Mouse (Mus musculus): Measurements from ENCODE around the gene Calm1.

GRCm38 (mm10) chr12:100241911-100242796 is 42.9 kb downstream of the Calm1 start:
- no peak for TF ChIP-seq CTCF (IDR thresholded peaks at IDR 0.05)
- TF ChIP-seq EP300 (IDR thresholded peaks at IDR 0.05): no peak
